Mouse (Mus musculus): ENCODE data around the gene Ssh2. TPM values are rescaled to one million over a fixed set of nuclear protein-coding genes. Genes with fewer than 3 reads are reported as not detected.

Ssh2 gene
- polyA plus RNA-seq, 1 experiment: 30.2 TPM

DNA sequence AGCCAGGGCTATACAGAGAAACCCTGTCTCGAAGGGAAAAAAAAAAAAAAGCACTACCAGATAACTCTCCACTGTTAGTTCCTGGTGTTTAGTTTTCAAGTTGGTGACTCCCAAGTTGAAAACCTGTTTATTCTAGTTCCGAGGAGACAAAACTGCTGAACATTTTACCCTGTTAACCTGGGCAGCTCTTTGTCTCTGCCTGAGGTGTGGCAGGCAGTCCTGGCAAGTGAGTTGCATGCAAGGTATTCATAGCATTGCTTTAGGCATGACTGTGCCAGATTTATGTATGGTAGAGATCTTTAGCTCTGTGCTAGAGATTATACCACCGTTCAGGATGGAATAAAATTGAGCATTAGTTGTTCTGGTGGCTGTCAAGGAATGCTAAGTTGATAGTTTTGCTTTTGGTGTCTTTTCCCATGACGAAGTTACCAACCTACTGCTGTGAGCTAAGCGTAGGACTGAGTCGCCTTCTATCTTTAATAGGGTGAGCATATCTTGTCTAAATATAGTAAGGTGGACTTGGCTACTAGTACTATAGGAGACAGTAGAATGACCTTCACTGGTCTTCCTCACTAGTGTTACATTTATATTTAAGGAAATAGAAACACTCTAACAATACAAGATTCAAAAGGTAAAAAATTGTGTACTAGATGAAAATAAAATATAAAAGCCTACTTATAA, 149.8 kb downstream of the Ssh2 start:
- no peak for TF ChIP-seq GATA1 (IDR thresholded peaks at IDR 0.05; ENCODE audit: low read length)

GRCm38 (mm10) chr11:77367541-77368270, 151.6 kb downstream of the Ssh2 start:
- no peak for TF ChIP-seq GATA1 (IDR thresholded peaks at IDR 0.05; ENCODE audit: low read length)

DNA sequence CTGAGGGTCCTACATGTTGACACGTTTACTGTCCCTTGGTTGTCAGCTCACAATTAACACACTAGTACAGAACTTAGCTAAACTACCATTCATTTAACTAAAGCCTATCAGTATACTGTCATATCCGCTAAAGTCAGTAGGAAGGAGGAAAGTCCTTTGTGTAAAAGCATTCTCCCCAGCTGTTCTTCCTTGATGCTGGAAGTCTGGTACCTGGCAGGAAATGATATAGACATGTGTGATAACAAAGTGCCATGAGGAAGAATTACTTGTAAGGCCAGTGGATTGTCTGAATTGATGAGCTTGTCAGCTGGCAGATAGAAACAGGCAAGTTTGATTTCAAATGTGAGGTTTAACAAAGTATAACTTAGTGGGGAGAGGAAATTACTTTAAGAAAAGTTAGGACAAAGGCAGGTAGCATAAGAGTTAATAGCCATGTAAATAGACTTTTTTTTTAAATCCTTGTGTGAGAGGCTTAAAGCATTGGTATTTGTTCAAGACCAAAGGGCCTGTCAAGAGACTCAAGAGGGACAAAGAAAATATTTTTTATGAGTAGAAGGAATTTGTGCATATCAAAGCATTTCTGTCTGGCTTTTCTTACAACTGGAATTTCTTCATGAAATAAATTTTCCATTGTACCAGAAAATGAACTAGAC, 153.2 kb downstream of the Ssh2 start:
- TF ChIP-seq GATA1 (IDR thresholded peaks at IDR 0.05; ENCODE audit: low read length): peak; percentile 9

- no peak for TF ChIP-seq GATA1 (IDR thresholded peaks at IDR 0.05; ENCODE audit: low read length)
Observed at GRCm38 (mm10) chr11:77369841-77370191, 153.7 kb downstream of the Ssh2 start.

GRCm38 (mm10) chr11:77371088-77371487, 155.0 kb downstream of the Ssh2 start:
- TF ChIP-seq GATA1 (IDR thresholded peaks at IDR 0.05; ENCODE audit: low read length): no peak

GRCm38 (mm10) chr11:77371696-77372095, 155.6 kb downstream of the Ssh2 start:
- TF ChIP-seq GATA1 (IDR thresholded peaks at IDR 0.05; ENCODE audit: low read length): no peak

DNA sequence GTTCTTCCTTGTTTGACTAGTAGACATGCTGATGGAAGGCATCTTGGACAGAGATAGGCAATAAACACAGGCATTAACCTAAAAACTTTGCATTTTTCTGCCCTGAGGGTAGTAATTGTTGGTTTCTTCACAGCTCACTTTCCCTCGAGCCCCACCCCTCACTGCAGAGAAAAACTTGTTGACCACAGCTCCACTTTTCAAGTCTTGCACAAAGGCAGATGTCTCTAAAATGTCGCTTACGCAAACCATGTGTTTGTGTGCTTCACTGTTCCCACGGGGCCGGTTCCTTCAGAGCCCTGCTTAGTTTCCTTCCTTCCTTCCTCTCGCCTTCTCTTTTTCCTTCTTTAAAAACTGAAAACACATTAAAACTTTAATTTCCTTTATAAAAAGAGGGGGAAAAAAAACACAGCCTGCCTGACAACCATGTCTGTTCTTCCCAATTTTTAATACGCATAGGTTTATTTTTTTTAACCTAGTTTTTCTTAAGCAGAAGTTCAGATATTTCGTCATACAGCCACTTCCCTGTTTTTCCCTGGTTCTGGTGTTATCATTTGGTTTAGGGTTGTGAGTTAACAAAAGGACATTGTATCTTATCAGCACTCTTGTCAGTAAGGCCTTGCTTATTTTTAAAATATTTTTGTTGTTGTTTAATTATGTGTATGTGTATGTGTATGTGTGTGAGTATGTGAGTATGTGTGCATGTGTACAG, 156.3 kb downstream of the Ssh2 start:
- TF ChIP-seq GATA1 (IDR thresholded peaks at IDR 0.05; ENCODE audit: low read length): no peak

GRCm38 (mm10) chr11:77378622-77379021, 162.5 kb downstream of the Ssh2 start:
- no peak for TF ChIP-seq GATA1 (IDR thresholded peaks at IDR 0.05; ENCODE audit: low read length)

DNA sequence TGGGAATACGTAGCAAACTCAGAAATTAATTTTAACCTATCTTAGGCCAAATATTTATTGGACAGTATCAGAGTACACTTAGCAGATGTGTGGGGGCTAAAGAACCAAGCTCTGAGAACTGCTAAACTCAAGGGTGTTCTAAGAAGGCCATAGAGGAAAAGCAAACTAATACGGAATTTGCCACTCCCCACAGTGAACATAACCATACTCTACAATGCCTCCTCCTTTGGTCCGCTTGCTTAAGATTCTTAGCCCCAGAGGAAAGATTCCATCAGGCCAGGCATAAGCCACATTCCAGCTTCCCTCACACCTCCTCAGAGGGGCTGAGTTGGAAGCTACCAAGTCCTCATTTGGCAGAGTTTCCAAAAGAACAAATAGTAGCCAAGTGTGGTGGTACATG, 165.1 kb downstream of the Ssh2 start:
- no peak for TF ChIP-seq GATA1 (IDR thresholded peaks at IDR 0.05; ENCODE audit: low read length)

DNA sequence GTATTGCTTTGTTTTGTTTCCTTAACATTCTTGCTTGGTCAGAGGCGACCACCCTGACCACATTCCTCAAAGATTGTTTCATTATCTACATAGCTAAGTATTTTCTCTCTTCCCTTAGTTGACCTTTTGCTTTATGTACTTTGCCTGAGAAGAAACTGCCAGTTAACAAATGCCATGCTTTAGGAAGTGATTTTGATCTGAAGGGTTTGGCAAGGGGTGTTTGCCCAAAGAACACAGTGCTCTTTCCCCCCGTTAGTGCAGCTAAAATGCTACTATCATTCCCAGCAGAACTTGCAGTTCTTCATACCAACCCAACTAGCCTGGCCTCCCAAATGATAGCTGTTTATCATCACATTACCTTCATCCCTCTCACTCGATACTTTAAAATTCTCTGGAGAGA, 168.1 kb downstream of the Ssh2 start:
- no peak for TF ChIP-seq GATA1 (IDR thresholded peaks at IDR 0.05; ENCODE audit: low read length)

- no peak for TF ChIP-seq GATA1 (IDR thresholded peaks at IDR 0.05; ENCODE audit: low read length)
Observed at GRCm38 (mm10) chr11:77385706-77386690, 169.9 kb downstream of the Ssh2 start.

- TF ChIP-seq GATA1 (IDR thresholded peaks at IDR 0.05; ENCODE audit: low read length): no peak
Observed at GRCm38 (mm10) chr11:77395539-77395938, 179.5 kb downstream of the Ssh2 start.

GRCm38 (mm10) chr11:77402508-77402907, 186.4 kb downstream of the Ssh2 start:
- no peak for TF ChIP-seq GATA1 (IDR thresholded peaks at IDR 0.05; ENCODE audit: low read length)

GRCm38 (mm10) chr11:77406329-77406728, 190.2 kb downstream of the Ssh2 start:
- no peak for TF ChIP-seq GATA1 (IDR thresholded peaks at IDR 0.05; ENCODE audit: low read length)

GRCm38 (mm10) chr11:77409879-77410278, 193.8 kb downstream of the Ssh2 start:
- no peak for TF ChIP-seq GATA1 (IDR thresholded peaks at IDR 0.05; ENCODE audit: low read length)
